ENCODE assay signal across 14 mouse cellular contexts in the genomic region with DNA sequence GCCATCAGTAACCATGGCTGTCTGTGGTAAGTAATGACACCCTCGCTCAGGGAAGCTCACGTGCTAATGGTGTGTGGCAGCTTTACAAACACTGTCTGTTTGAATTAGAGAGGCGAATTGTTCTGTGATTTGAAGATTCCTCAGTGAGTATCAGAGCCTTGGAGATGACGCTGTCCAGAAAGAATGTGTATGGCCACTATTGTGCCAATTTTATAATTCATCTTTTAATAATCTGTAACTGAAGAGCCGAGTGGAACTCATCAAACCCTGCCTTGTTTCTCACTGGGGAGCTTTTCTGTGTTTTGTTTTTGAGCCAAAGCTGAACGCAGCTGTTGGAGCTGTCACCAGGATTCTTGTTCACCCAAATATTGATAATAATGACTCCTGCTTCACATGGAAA.
DNase-seq lines count a peak whose midpoint lies in the region; ATAC-seq lines count a peak whose summit lies in the region.
"Had no signal": no experiment of that assay in that cellular context is flagged by ENCODE, and none has a peak within 500 bp of the region (broad histone marks: within the 10 kb centered on the region; RNA-seq: fewer than 3 reads in every experiment).

No protein-coding gene starts in this region.

- H3K36me3 ChIP-seq in hindbrain, embryonic 12.5 days: no peaks in the 10 kb centered on the region
- no peaks in the 10 kb centered on the region for H3K36me3 ChIP-seq in hindbrain, embryonic 11.5 days (ENCODE audit: control insufficient read depth, insufficient read depth, low read length)
- H3K36me3 ChIP-seq in embryonic facial prominence, embryonic 15.5 days: no peaks in the 10 kb centered on the region
- H3K36me3 ChIP-seq in neural tube, embryonic 14.5 days (ENCODE audit: control insufficient read depth, insufficient read depth, low read length): no peaks in the 10 kb centered on the region
- H3K36me3 ChIP-seq: G1E; midbrain, embryonic 12.5 days had no signal

- H3K27ac ChIP-seq in hindbrain, embryonic 12.5 days: 0 out of 2 replicates have a peak overlapping the region, but pooled peaks have one; percentile 35
- H3K27ac ChIP-seq in hindbrain, embryonic 11.5 days (ENCODE audit: low read depth, low read length): no peak overlapping the region
- H3K27ac ChIP-seq in embryonic facial prominence, embryonic 15.5 days (replicated peaks): peak overlapping the region; percentile 69
- peak overlapping the region; percentile 41; the same call in 1 of the 2 replicates for H3K27ac ChIP-seq in neural tube, embryonic 14.5 days (ENCODE audit: low read depth, low read length)

- no peaks in the 10 kb centered on the region for H3K9me3 ChIP-seq in hindbrain, embryonic 12.5 days (replicated peaks)
- no peaks in the 10 kb centered on the region for H3K9me3 ChIP-seq in hindbrain, embryonic 11.5 days (ENCODE audit: control insufficient read depth, low read length)
- no peaks in the 10 kb centered on the region for H3K9me3 ChIP-seq in embryonic facial prominence, embryonic 15.5 days (replicated peaks)
- H3K9me3 ChIP-seq in neural tube, embryonic 14.5 days (ENCODE audit: control insufficient read depth, low read length): no peaks in the 10 kb centered on the region
- H3K9me3 ChIP-seq: midbrain, embryonic 12.5 days had no signal

- peaks cover 26% of the 10 kb centered on the region for H3K4me1 ChIP-seq in hindbrain, embryonic 12.5 days
- 0 out of 2 replicates have a peak, but pooled peaks cover 2% of the 10 kb centered on the region for H3K4me1 ChIP-seq in hindbrain, embryonic 11.5 days (replicated peaks; ENCODE audit: control insufficient read depth, insufficient read depth, low read length)
- H3K4me1 ChIP-seq in embryonic facial prominence, embryonic 15.5 days: peaks cover 30% of the 10 kb centered on the region
- H3K4me1 ChIP-seq in neural tube, embryonic 14.5 days (ENCODE audit: control insufficient read depth, insufficient read depth, low read length): no peaks in the 10 kb centered on the region; the same call in 1 of the 2 replicates

- H3K4me2 ChIP-seq in hindbrain, embryonic 12.5 days (replicated peaks): no peak overlapping the region
- no peak overlapping the region for H3K4me2 ChIP-seq in hindbrain, embryonic 11.5 days (replicated peaks; ENCODE audit: low read depth, low read length)
- no peak overlapping the region for H3K4me2 ChIP-seq in embryonic facial prominence, embryonic 15.5 days (replicated peaks)
- no peak overlapping the region for H3K4me2 ChIP-seq in neural tube, embryonic 14.5 days (ENCODE audit: low read depth, low read length)
- H3K4me2 ChIP-seq: midbrain, embryonic 12.5 days had no signal

- no peak for DNase-seq in hindbrain, embryonic 11.5 days (ENCODE audit: low spot score)
- peak; percentile 12 for DNase-seq in lung, postnatal 25 days (ENCODE audit: low spot score)
- no peak for DNase-seq in lung, postnatal 4 days
- no peak for DNase-seq in ovary, postnatal 10 days (ENCODE audit: low spot score)
- no peak for DNase-seq in adrenal gland, adult 2 months
- DNase-seq: cerebellum, adult 11-12 months; kidney, postnatal 25 days; liver had no signal

- no peak overlapping the region for H3K4me3 ChIP-seq in hindbrain, embryonic 12.5 days
- no peak overlapping the region for H3K4me3 ChIP-seq in hindbrain, embryonic 11.5 days (ENCODE audit: low read depth, low read length)
- H3K4me3 ChIP-seq in embryonic facial prominence, embryonic 15.5 days (replicated peaks): no peak overlapping the region
- H3K4me3 ChIP-seq in neural tube, embryonic 14.5 days (ENCODE audit: low read depth, low read length): no peak overlapping the region
- H3K4me3 ChIP-seq: erythroblast, embryonic 14.5 days; midbrain, embryonic 12.5 days had no signal

- H3K9ac ChIP-seq in hindbrain, embryonic 12.5 days: no peak overlapping the region
- H3K9ac ChIP-seq in hindbrain, embryonic 11.5 days (ENCODE audit: low read depth, low read length): no peak overlapping the region
- H3K9ac ChIP-seq in embryonic facial prominence, embryonic 15.5 days: no peak overlapping the region
- H3K9ac ChIP-seq in neural tube, embryonic 14.5 days (replicated peaks; ENCODE audit: low read depth, low read length): no peak overlapping the region
- H3K9ac ChIP-seq: midbrain, embryonic 12.5 days had no signal

- ATAC-seq in hindbrain, embryonic 12.5 days (ENCODE audit: low FRiP score): no peak
- ATAC-seq in hindbrain, embryonic 11.5 days (ENCODE audit: low FRiP score): no peak
- peak; percentile 25; the same call in 1 of the 2 replicates for ATAC-seq in embryonic facial prominence, embryonic 15.5 days (ENCODE audit: insufficient number of reproducible peaks, low FRiP score, low TSS enrichment, low read depth)
- ATAC-seq in neural tube, embryonic 14.5 days (ENCODE audit: low read depth): no peak

- no peaks in the 10 kb centered on the region for H3K27me3 ChIP-seq in hindbrain, embryonic 12.5 days
- 0 out of 2 replicates have a peak, but pooled peaks cover 2% of the 10 kb centered on the region for H3K27me3 ChIP-seq in hindbrain, embryonic 11.5 days (ENCODE audit: control insufficient read depth, insufficient read depth, low read length)
- 0 out of 2 replicates have a peak, but pooled peaks cover 5% of the 10 kb centered on the region for H3K27me3 ChIP-seq in embryonic facial prominence, embryonic 15.5 days
- no peaks in the 10 kb centered on the region for H3K27me3 ChIP-seq in neural tube, embryonic 14.5 days (ENCODE audit: control insufficient read depth, insufficient read depth, low read length)

- 55% methylated on average over 6 of the region's 6 CpGs for WGBS in hindbrain, embryonic 12.5 days
- WGBS in hindbrain, embryonic 11.5 days: 61% methylated on average over 6 of the region's 6 CpGs
- 35% methylated on average over 6 of the region's 6 CpGs for WGBS in embryonic facial prominence, embryonic 15.5 days
- WGBS in neural tube, embryonic 14.5 days: 42% methylated on average over 6 of the region's 6 CpGs
